Mouse (Mus musculus) midbrain, embryonic 12.5 days (tissue): ENCODE measurements around the gene Tmem199. TPM values are rescaled to one million over a fixed set of nuclear protein-coding genes. Genes with fewer than 3 reads are reported as not detected.

Source experiments
- ATAC-seq: fragments of 200-750 bp; cut with Nextera tagmentation; 2 replicates; pipeline ENCODE4 v1.8.0; 2017; ENCODE audit warnings: low read depth, moderate TSS enrichment, moderate library complexity; ENCODE audit not compliant: low FRiP score
- H3K27ac ChIP-seq: fragments of 300-500 bp; sonication (generic); replicated peaks from 2 replicates; pipeline ENCODE4 v1.5.1; 2016; ENCODE audit warnings: mild to moderate bottlenecking
- H3K27me3 ChIP-seq: fragments of 300-500 bp; sonication (generic); 2 replicates; pipeline ENCODE4 v1.6.1; 2016; ENCODE audit warnings: mild to moderate bottlenecking
- H3K36me3 ChIP-seq: fragments of 300-500 bp; sonication (generic); 2 replicates; pipeline ENCODE4 v1.6.1; 2016
- H3K4me1 ChIP-seq: fragments of 300-500 bp; sonication (generic); 2 replicates; pipeline ENCODE4 v1.6.1; 2016
- H3K4me2 ChIP-seq: fragments of 300-500 bp; sonication (generic); replicated peaks from 2 replicates; pipeline ENCODE4 v1.6.1; 2016; ENCODE audit warnings: mild to moderate bottlenecking, moderate library complexity
- H3K4me3 ChIP-seq: fragments of 300-500 bp; sonication (generic); 2 replicates; pipeline ENCODE4 v1.5.1; 2016; ENCODE audit warnings: mild to moderate bottlenecking
- H3K9ac ChIP-seq: fragments of 300-500 bp; sonication (generic); replicated peaks from 2 replicates; pipeline ENCODE4 v1.6.1; 2016; ENCODE audit warnings: mild to moderate bottlenecking, moderate library complexity
- H3K9me3 ChIP-seq: fragments of 300-500 bp; sonication (generic); 2 replicates; pipeline ENCODE4 v1.6.1; 2016; ENCODE audit warnings: mild to moderate bottlenecking
- WGBS: fragments of 180-500 bp; shearing (Covaris S2); methylation state at CpG from one replicate; pipeline ENCODE4 v1.1.7; 2016; 5-methylcytosine and 5-hydroxymethylcytosine counted together
- polyA plus RNA-seq: library from polyadenylated mRNA; unstranded; fragments of >200 nt; fragmentation: Nextera tagmentation; extraction: Ambion mirVana; gene quantifications from 2 replicates; pipeline ENCODE4 v1.2.1, GENCODE M21; 2016

Gene Tmem199
- polyA plus RNA-seq, 1 experiment from 2014 or later = 88.5 TPM

DNA sequence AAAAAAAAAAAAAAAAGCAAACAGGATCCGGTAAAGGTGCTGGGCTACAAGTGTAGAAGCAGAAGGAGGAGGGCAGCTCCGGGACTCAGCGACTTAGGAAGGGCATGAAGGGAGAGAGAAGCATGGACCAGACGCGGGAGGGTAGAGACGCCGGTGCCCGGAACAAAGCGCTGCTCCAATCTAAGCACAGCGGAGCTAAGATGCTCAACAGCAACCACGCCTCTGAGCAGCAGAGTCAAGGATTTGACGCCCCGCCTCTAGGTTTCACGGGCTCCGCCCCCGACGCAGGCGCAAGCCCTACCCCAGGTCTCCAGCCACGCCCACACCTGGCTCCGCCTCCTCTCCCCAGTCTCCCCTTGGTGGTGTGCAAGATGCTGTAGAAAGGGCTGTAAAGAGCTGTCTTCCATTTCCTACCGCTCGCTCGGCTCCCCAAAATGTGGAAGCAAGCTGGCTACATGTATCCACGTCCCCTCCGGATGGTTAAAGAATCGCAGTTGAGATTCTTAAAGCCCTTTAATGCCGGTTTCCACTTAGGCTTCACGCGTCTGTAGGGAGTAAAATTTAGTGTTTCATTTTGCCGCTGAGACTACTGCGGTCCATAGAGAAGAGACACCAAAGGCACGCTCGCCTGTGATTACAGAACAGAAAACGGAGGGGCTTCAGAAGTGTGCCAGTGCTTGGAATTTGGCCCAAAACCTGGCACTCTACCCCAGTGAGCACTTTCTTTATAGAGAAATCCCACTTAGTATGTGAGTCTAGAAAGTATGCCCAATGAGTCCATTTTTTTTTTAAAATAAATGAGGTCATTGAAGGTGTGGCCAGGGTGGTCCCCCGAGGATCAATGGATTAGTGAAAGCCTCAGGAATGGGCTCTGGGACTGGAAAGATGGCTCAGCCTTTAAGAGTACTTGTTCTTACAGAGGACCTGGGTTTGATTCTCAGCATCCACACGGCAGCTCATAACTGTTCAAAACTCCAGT, 14.1 kb downstream of the Tmem199 start, which contains the start of gene Sarm1:
Gene Sarm1 (minus strand): TSS at position 211 of the 979 bp plus-strand sequence.
- H3K27ac ChIP-seq = peak within 1 kb of the TSS; percentile 90
- peak; percentile 93 for ATAC-seq
- H3K9ac ChIP-seq = peak within 1 kb of the TSS; percentile 90
- H3K4me3 ChIP-seq = peak within 1 kb of the TSS; percentile 89
- H3K9me3 ChIP-seq = no peaks in the 10 kb centered on the region
- H3K36me3 ChIP-seq = no peaks in the 10 kb centered on the region
- peaks cover 49% of the 10 kb centered on the region for H3K27me3 ChIP-seq
- 2% methylated on average over 35 of the region's 36 CpGs for WGBS
- H3K4me2 ChIP-seq = peak within 1 kb of the TSS; percentile 89
- H3K4me1 ChIP-seq = peaks cover 27% of the 10 kb centered on the region

DNA sequence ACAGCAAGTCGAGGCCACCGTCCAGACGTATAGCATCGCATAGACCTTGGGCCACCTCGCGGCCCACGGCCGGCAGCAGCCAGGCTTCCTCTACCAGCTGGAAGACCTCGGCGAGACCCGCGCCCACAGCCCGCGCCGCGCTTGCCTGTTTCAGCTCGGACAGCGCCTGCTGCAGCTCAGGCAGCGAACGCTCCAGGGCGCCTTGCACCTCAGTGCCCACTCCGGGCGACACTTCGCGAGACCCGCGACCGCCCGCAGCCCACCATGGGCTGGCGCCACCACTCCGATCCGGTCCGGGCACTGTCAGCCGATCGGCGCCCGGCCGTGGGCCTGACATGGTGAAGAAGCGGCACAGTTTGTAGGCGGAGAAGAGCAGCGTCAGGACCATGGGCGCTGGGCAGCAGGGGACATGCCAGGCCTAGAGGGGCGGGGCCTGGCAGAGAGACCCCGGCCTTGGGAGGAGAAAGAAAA, 14.9 kb downstream of the Tmem199 start:
- Histone ChIP-seq H3K4me1 (peaks cover 27% of the 10 kb centered on the region), H3K27me3 (peaks cover 49% of the 10 kb centered on the region), H3K9me3 (no peaks in the 10 kb centered on the region), H3K4me3 (peak overlapping the region; percentile 89), H3K27ac (peak overlapping the region; percentile 90), H3K9ac (peak overlapping the region; percentile 90), H3K36me3 (no peaks in the 10 kb centered on the region), H3K4me2 (peak overlapping the region; percentile 89)
- under 1% methylated on average over 44 of the region's 44 CpGs for WGBS
- peak; percentile 82 for ATAC-seq

DNA sequence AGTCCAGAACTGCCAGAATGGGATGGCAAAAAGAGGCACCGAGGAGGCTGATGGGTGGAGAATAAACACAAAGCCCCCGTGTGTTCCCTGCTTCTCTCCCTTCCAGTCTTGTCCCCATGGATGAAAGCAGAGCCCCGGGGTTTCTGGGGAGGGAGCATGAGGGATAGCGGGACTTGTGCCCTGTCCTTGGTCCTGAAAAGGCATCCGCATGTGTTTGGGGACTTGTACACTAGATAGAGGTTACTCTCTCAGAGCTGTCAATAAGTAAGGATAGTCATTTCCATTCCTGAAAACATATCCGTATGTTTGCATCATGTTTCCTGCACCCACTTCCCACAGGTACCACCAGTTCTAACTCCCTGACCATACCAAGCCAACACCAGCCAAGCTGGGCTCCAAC, 16.1 kb downstream of the Tmem199 start:
- ATAC-seq = no peak
- WGBS = 7% methylated on average over 6 of the region's 6 CpGs
- H3K4me3 ChIP-seq = peak overlapping the region; percentile 89

DNA sequence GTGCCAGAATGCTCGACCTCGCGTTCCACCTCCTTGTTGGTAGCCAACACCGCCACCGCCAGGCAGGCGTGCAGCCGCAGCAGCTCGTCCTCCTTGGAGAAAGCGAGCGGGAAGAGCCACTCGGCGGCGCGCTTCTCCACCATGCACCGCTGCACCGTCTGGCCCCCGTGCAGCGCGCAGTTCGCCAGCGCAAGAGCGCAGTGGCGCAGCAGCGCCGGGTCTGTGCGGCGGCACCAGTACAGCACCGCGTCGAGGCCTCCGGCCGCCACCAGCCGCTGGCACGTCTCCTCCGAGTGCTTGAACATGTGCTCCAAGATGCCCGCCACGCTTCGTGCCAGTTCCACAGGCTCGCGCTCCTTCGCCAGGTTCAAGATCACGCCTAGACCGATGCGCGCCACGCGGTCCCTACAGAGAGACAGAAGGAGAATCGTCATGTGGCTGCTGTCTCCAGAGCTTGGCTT, 21.2 kb downstream of the Tmem199 start:
- peak; percentile 49 for ATAC-seq
- H3K27ac ChIP-seq = 0 out of 2 replicates have a peak overlapping the region, but pooled peaks have one; percentile 1
- peak overlapping the region; percentile 48 for H3K9ac ChIP-seq
- 8% methylated on average over 48 of the region's 48 CpGs for WGBS
- H3K4me1 ChIP-seq = peaks cover 13% of the 10 kb centered on the region
- H3K27me3 ChIP-seq = peaks cover 69% of the 10 kb centered on the region
- peak overlapping the region; percentile 55 for H3K4me2 ChIP-seq
- peaks cover 19% of the 10 kb centered on the region for H3K36me3 ChIP-seq
- H3K9me3 ChIP-seq = no peaks in the 10 kb centered on the region
- H3K4me3 ChIP-seq = peak overlapping the region; percentile 30

More for the DNA sequence above, 16.1 kb downstream of the Tmem199 start:
- H3K36me3 ChIP-seq = no peaks in the 10 kb centered on the region
- no peak overlapping the region for H3K27ac ChIP-seq
- H3K9ac ChIP-seq = peak overlapping the region; percentile 90
- peaks cover 31% of the 10 kb centered on the region for H3K4me1 ChIP-seq
- H3K9me3 ChIP-seq = no peaks in the 10 kb centered on the region
- H3K27me3 ChIP-seq = peaks cover 54% of the 10 kb centered on the region
- H3K4me2 ChIP-seq = peak overlapping the region; percentile 89

DNA sequence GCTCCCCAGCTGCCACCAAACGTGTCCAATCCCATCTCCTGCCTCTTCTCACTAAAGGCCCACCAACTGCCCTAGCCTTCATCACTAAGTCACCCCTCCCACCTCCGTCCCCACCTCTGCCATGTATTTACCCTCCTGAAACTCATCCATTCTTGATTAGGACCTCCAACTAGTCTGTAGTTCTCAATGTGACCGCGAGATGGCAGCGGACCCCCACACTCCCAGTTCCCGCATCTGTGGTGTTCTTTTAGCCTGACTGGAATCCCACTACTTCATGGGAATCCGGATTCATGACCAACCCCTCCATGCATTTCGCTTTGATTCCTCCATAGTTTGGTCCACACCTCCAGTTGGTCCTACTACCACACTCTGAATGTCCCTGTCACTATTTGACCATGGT, 23.8 kb downstream of the Tmem199 start:
- Histone ChIP-seq H3K36me3 (peaks cover 31% of the 10 kb centered on the region), H3K9me3 (no peaks in the 10 kb centered on the region), H3K4me1 (peaks cover 10% of the 10 kb centered on the region; the same call in 1 of the 2 replicates), H3K27me3 (peaks cover 52% of the 10 kb centered on the region), H3K27ac (no peak overlapping the region), H3K9ac (no peak overlapping the region), H3K4me2 (no peak overlapping the region), H3K4me3 (no peak overlapping the region)
- WGBS = 3% methylated on average over 8 of the region's 8 CpGs
- no peak for ATAC-seq

DNA sequence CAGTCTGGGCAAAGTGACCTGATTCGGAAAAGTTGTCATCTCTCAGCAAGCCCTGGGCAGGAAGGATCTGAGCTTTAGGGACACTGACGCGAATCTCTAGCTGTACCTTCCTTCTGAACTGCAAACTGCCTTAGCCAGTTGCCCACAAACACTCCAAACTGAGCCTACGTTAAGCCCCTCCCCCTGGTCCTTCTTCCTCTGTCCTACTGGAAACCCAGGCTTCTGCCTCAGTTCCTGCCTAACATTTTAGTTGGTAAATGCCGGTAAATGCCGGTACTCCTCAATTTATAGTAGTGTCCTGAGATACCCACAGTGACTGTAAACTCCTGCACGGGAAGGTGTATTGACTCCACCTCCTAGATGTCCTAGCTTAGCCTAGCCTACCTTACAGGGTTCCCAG, 28.3 kb downstream of the Tmem199 start:
- Histone ChIP-seq H3K9ac (no peak overlapping the region), H3K4me3 (no peak overlapping the region), H3K36me3 (peaks cover 68% of the 10 kb centered on the region), H3K4me2 (no peak overlapping the region), H3K27me3 (peaks cover 19% of the 10 kb centered on the region), H3K27ac (no peak overlapping the region), H3K9me3 (no peaks in the 10 kb centered on the region), H3K4me1 (no peaks in the 10 kb centered on the region)
- 64% methylated on average over 7 of the region's 7 CpGs for WGBS
- no peak for ATAC-seq

DNA sequence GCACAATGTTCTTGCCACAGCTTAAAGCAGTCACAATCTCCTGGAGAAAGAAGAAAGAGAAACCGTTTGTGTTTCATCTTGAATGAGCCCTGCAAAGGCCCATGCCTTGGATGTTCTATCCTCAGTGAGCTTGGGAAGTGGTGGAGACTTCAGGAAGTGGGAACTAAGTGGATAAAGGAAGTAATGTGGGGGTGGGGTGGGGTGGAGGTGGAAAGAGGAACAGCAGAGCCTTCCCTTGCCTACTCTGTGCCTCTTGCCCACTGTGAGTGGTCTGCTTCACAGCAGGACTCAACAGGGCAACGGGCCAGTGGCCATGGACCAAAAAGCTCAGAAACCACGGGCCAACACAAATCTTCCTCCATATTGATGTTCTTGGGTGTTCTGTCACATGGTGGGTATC, 36.7 kb downstream of the Tmem199 start:
- peaks cover 37% of the 10 kb centered on the region for H3K36me3 ChIP-seq
- H3K9ac ChIP-seq = no peak overlapping the region
- no peaks in the 10 kb centered on the region for H3K27me3 ChIP-seq
- no peak overlapping the region for H3K27ac ChIP-seq
- no peaks in the 10 kb centered on the region for H3K4me1 ChIP-seq
- H3K4me2 ChIP-seq = no peak overlapping the region
- no peak for ATAC-seq
- no peaks in the 10 kb centered on the region for H3K9me3 ChIP-seq
- WGBS = 89% methylated on average over 3 of the region's 3 CpGs
- no peak overlapping the region for H3K4me3 ChIP-seq

DNA sequence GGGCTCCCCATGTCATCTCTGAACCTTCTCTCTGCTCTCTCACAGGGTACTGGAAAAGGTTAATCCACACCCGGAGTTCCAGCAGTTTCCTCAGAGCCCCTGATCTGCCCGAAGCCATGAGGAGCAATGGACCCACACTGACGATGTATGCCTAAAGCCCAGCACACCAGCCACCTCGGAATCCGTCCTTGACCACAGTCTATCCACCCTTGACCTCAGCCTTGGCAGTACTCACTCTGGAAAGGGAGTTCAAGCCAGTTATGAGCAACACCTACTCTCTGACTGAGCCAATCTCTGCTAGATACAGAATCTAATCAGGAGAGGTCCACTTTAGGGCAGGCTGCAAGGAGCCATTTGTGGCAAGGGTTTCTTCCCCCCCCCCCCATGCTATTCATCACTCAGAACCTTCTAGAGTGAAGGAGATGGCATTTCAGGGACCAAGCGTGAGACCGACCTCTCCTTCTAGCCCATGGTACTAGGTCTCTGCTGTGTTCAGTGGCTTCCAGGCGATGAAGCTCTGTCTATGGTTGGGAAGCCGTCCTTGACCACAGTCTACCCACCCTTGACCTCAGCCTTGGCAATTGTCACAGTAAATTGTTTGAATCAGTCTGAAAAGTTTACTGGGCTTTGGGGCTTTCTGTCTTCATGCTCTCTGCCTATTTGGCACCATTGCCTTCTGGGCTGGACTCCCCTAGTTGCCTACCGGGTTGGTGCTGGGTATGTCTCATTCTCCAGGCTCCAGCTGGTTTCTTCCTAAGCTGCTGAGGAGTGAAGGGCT, 40.5 kb downstream of the Tmem199 start:
- ATAC-seq = no peak
- Histone ChIP-seq H3K36me3 (peaks cover 32% of the 10 kb centered on the region), H3K27ac (no peak overlapping the region), H3K4me1 (peaks cover 1% of the 10 kb centered on the region), H3K4me2 (no peak overlapping the region), H3K4me3 (no peak overlapping the region), H3K9me3 (no peaks in the 10 kb centered on the region), H3K9ac (no peak overlapping the region), H3K27me3 (no peaks in the 10 kb centered on the region)
- 92% methylated on average over 10 of the region's 10 CpGs for WGBS

DNA sequence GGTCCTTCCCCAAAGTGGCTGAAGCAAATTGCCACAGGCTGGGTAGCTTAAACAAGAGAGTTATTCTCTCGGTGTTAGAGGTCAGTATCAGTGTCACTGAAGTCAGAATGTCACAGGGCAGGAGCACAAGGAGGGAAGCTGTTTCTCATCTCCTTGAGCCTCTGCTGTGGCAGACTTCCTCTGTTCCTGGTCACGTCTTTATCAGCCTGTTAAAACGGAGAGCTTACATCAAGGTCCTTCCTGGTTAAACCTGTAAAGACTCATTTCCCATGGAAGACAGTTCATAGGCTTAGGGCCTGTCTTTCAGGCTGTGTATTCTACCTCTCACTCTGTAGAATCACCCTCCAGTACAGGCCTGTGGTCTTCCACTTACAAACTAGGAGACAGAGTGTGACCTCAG, 44.0 kb downstream of the Tmem199 start:
- Histone ChIP-seq H3K4me3 (no peak overlapping the region), H3K4me1 (peaks cover 12% of the 10 kb centered on the region), H3K9me3 (no peaks in the 10 kb centered on the region), H3K36me3 (peaks cover 10% of the 10 kb centered on the region; the same call in 1 of the 2 replicates), H3K9ac (no peak overlapping the region), H3K27me3 (no peaks in the 10 kb centered on the region), H3K4me2 (no peak overlapping the region), H3K27ac (no peak overlapping the region)
- 76% methylated on average over 3 of the region's 3 CpGs for WGBS
- ATAC-seq = no peak

DNA sequence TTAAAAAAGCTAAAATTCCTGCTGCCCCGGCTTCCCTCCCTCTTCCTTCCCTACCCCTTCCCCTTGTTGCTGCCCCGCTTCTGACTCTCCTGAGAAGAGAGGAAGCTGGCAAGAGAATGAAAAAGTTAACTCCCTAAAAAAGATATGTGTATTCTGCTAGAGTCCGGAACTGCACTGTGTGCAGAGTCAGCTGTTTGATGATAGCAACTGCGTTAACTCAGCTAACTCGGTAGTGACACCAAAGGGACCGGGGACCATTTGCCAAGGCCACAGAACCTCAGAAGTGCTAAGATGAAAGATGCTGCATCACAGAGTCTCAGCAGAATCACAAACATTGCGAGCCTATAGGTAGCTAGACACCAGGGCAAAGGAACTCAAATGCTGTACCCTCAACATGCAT, 44.5 kb downstream of the Tmem199 start:
- WGBS = 87% methylated on average over 7 of the region's 7 CpGs

DNA sequence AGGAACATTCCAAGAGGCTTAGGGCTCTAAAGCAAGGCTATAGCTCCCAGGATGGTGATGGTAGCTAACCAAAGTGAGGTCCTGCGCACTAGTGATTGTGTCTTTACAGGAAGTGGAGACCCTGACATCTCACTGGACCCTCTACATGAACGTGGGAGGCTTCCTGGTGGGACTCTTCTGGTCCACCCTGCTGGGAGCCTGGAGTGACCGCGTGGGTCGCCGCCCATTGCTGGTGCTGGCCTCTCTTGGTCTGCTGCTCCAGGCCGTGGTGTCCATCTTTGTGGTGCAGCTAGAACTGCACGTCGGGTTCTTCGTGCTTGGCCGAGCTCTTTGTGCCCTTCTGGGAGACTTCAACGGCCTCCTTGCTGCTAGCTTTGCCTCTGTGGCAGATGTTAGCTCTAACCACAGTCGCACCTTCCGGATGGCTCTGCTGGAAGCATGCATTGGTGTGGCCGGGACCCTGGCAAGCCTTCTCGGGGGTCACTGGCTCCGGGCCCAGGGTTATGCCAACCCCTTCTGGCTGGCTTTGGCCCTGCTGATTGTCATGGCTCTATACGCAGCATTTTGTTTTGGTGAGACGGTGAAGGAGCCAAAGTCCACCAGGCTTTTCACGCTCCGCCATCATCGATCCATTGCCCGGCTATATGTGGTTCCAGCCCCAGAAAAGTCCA, 45.6 kb downstream of the Tmem199 start:
- WGBS = 55% methylated on average over 23 of the region's 23 CpGs
- Histone ChIP-seq H3K27me3 (no peaks in the 10 kb centered on the region), H3K4me1 (peaks cover 12% of the 10 kb centered on the region), H3K4me2 (peak overlapping the region; percentile 94), H3K4me3 (peak overlapping the region; percentile 77), H3K27ac (no peak overlapping the region), H3K36me3 (0 out of 2 replicates have a peak, but pooled peaks cover 3% of the 10 kb centered on the region), H3K9ac (peak overlapping the region; percentile 84), H3K9me3 (peaks cover 4% of the 10 kb centered on the region; the same call in 1 of the 2 replicates)
- ATAC-seq = peak; percentile 27; the same call in 1 of the 2 replicates

More for the DNA sequence above, 44.5 kb downstream of the Tmem199 start:
- Histone ChIP-seq H3K27ac (no peak overlapping the region), H3K9ac (no peak overlapping the region), H3K4me2 (no peak overlapping the region), H3K36me3 (peaks cover 10% of the 10 kb centered on the region; the same call in 1 of the 2 replicates), H3K4me3 (no peak overlapping the region), H3K9me3 (no peaks in the 10 kb centered on the region), H3K27me3 (no peaks in the 10 kb centered on the region), H3K4me1 (peaks cover 12% of the 10 kb centered on the region)
- ATAC-seq = no peak
